Comparison of ENCODE assay signal across 24 mouse cellular contexts in the genomic region with DNA sequence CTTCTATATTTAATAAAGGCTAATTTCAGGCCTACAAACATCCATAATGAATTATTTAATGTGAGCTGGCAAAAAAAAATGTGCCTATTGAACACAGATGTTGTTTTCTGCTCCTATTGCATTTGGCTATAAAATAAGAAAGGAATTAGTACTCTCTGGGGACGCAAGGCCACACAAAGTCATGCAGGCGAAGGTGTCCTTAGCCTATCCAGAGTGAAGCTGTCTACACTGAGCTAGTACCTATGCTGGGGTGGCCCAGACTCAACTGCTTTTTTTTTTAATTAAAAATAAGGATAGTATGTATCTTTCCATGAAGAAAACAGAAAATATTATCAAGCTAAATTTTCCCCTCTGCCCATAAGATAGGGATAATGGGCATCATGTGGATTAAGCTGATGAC.
"Had no signal": no experiment of that assay in that cellular context is flagged by ENCODE, and none has a peak within 500 bp of the region (broad histone marks: within the 10 kb centered on the region; RNA-seq: fewer than 3 reads in every experiment).

No protein-coding gene starts in this region.

- H3K4me2 ChIP-seq: heart, embryonic 11.5 days; heart, embryonic 13.5 days; heart, embryonic 15.5 days; hindbrain, embryonic 13.5 days; hindbrain, embryonic 15.5 days; kidney, embryonic 15.5 days; limb, embryonic 13.5 days; limb, embryonic 15.5 days had no signal

- H3K4me3 ChIP-seq: heart, adult 2 months; heart, embryonic 13.5 days; heart, embryonic 15.5 days; hindbrain, embryonic 13.5 days; hindbrain, embryonic 15.5 days; kidney, embryonic 15.5 days; left cerebral cortex, adult 2 months; limb, embryonic 13.5 days; limb, embryonic 15.5 days had no signal

- H3K9me3 ChIP-seq: heart, embryonic 13.5 days; heart, embryonic 15.5 days; hindbrain, embryonic 13.5 days; hindbrain, embryonic 15.5 days; kidney, embryonic 15.5 days; limb, embryonic 13.5 days; limb, embryonic 15.5 days had no signal

- H3K9ac ChIP-seq: heart, embryonic 13.5 days; heart, embryonic 15.5 days; hindbrain, embryonic 13.5 days; hindbrain, embryonic 15.5 days; kidney, embryonic 15.5 days; limb, embryonic 13.5 days; limb, embryonic 15.5 days had no signal

- H3K27ac ChIP-seq: heart, adult 2 months; heart, embryonic 13.5 days; heart, embryonic 15.5 days; hindbrain, embryonic 13.5 days; hindbrain, embryonic 15.5 days; hindbrain, postnatal 0 days; kidney, embryonic 15.5 days; kidney, postnatal 0 days; left cerebral cortex, adult 2 months; limb, embryonic 13.5 days; limb, embryonic 15.5 days had no signal

- H3K27me3 ChIP-seq: heart, embryonic 13.5 days; heart, embryonic 15.5 days; hindbrain, embryonic 13.5 days; hindbrain, embryonic 15.5 days; kidney, embryonic 15.5 days; limb, embryonic 13.5 days; limb, embryonic 15.5 days had no signal

- DNase-seq: gastrocnemius, postnatal 14 days; gastrocnemius, postnatal 36 days; heart, adult 11 months; heart, adult 2 months; heart, postnatal 14 days; heart, postnatal 36 days; kidney, adult 11 months; kidney, adult 2 months; kidney, adult 9 months; kidney, postnatal 14 days; kidney, postnatal 36 days; left cerebral cortex, postnatal 4 days had no signal

- ATAC-seq: hindbrain, postnatal 0 days; intestine, embryonic 16.5 days had no signal

- H3K36me3 ChIP-seq: heart, embryonic 13.5 days; heart, embryonic 15.5 days; hindbrain, embryonic 13.5 days; hindbrain, embryonic 15.5 days; kidney, embryonic 15.5 days; limb, embryonic 13.5 days; limb, embryonic 15.5 days had no signal

- H3K4me1 ChIP-seq: heart, embryonic 15.5 days; hindbrain, embryonic 13.5 days; hindbrain, embryonic 15.5 days; kidney, embryonic 15.5 days; limb, embryonic 15.5 days had no signal
